In the genomic region with DNA sequence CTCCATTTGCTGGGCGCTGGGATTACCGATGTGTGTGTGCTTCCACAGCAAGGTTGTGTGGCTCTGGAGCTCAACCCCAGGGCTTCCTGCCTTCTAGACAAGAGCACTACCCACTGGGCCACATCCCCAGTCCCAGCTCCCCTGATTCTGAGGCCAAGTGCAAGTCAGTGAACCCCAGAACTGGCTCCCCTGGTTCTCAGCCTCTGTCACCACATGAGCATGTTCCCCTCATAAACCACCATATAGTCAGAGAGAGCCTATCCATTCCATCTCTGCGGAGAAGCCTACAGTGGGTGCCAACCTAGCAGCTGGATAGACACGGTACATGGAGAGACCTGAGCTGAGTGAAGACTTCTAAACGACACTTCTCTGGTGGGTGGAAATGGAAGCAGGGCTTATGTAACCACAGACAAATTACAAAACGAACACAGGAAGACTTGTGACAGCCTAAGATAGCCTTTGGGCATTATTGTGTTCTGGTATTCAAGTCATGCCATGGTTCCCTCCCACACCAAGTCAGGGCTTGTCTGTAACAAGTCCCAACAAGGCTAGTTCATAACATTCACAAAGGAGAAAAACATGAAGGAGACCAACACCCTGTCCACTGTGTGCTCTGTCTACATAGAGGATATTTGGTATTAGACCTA, we compare ENCODE assay signal across 12 mouse cellular contexts. TPM values are rescaled to one million over a fixed set of nuclear protein-coding genes. Genes with fewer than 3 reads are reported as not detected.
DNase-seq lines count a peak whose midpoint lies in the region; ATAC-seq and TF ChIP-seq lines count a peak whose summit lies in the region.
"Had no signal": no experiment of that assay in that cellular context is flagged by ENCODE, and none has a peak within 500 bp of the region (broad histone marks: within the 10 kb centered on the region; RNA-seq: fewer than 3 reads in every experiment).

No protein-coding gene starts in this region.

- H3K9me3 ChIP-seq in hindbrain, embryonic 13.5 days: no peaks in the 10 kb centered on the region
- H3K9me3 ChIP-seq in hindbrain, embryonic 16.5 days (ENCODE audit: control insufficient read depth, low read length): no peaks in the 10 kb centered on the region
- no peaks in the 10 kb centered on the region for H3K9me3 ChIP-seq in limb, embryonic 13.5 days
- H3K9me3 ChIP-seq in stomach, postnatal 0 days (ENCODE audit: control insufficient read depth, low read length): no peaks in the 10 kb centered on the region
- H3K9me3 ChIP-seq: G1E; limb, embryonic 15.5 days had no signal

- no peak overlapping the region for H3K4me3 ChIP-seq in hindbrain, embryonic 13.5 days
- H3K4me3 ChIP-seq in hindbrain, embryonic 16.5 days (ENCODE audit: low read length): no peak overlapping the region
- H3K4me3 ChIP-seq in limb, embryonic 13.5 days: no peak overlapping the region
- no peak overlapping the region for H3K4me3 ChIP-seq in stomach, postnatal 0 days (ENCODE audit: low read depth, low read length)

- no peak for TF ChIP-seq CTCF in stomach, postnatal 0 days (IDR thresholded peaks at IDR 0.05; ENCODE audit: low read depth)

- H3K4me2 ChIP-seq in hindbrain, embryonic 13.5 days: peak overlapping the region; percentile 94; the same call in 1 of the 2 replicates
- H3K4me2 ChIP-seq in hindbrain, embryonic 16.5 days (ENCODE audit: low read length): no peak overlapping the region
- peak overlapping the region; percentile 93; the same call in 1 of the 2 replicates for H3K4me2 ChIP-seq in limb, embryonic 13.5 days (replicated peaks)
- no peak overlapping the region for H3K4me2 ChIP-seq in stomach, postnatal 0 days (replicated peaks; ENCODE audit: low read depth)

- ATAC-seq in hindbrain, embryonic 13.5 days (ENCODE audit: low FRiP score): no peak
- ATAC-seq in hindbrain, embryonic 16.5 days: no peak
- no peak for ATAC-seq in limb, embryonic 13.5 days (ENCODE audit: low FRiP score, low read depth)
- ATAC-seq in stomach, postnatal 0 days (ENCODE audit: low FRiP score, low TSS enrichment): no peak

- 0 out of 2 replicates have a peak, but pooled peaks cover 4% of the 10 kb centered on the region for H3K27me3 ChIP-seq in hindbrain, embryonic 13.5 days
- no peaks in the 10 kb centered on the region for H3K27me3 ChIP-seq in hindbrain, embryonic 16.5 days (replicated peaks; ENCODE audit: control insufficient read depth, insufficient read depth, low read length)
- H3K27me3 ChIP-seq in limb, embryonic 13.5 days: peaks cover 2% of the 10 kb centered on the region; the same call in 1 of the 2 replicates
- no peaks in the 10 kb centered on the region for H3K27me3 ChIP-seq in stomach, postnatal 0 days (ENCODE audit: control insufficient read depth, insufficient read depth, low read length)
- H3K27me3 ChIP-seq: limb, embryonic 15.5 days had no signal

- H3K4me1 ChIP-seq in hindbrain, embryonic 13.5 days (replicated peaks): peaks cover 41% of the 10 kb centered on the region
- H3K4me1 ChIP-seq in hindbrain, embryonic 16.5 days (ENCODE audit: control insufficient read depth, insufficient read depth, low read depth, low read length): peaks cover 27% of the 10 kb centered on the region
- peaks cover 29% of the 10 kb centered on the region for H3K4me1 ChIP-seq in limb, embryonic 13.5 days
- peaks cover 6% of the 10 kb centered on the region for H3K4me1 ChIP-seq in stomach, postnatal 0 days (replicated peaks; ENCODE audit: control insufficient read depth, insufficient read depth)

- WGBS in hindbrain, embryonic 13.5 days: 81% methylated on average over 6 of the region's 6 CpGs
- 81% methylated on average over 6 of the region's 6 CpGs for WGBS in hindbrain, embryonic 16.5 days
- WGBS in limb, embryonic 13.5 days: 78% methylated on average over 6 of the region's 6 CpGs
- 77% methylated on average over 6 of the region's 6 CpGs for WGBS in stomach, postnatal 0 days

- H3K9ac ChIP-seq in hindbrain, embryonic 13.5 days: no peak overlapping the region
- no peak overlapping the region for H3K9ac ChIP-seq in hindbrain, embryonic 16.5 days (ENCODE audit: low read depth, low read length)
- no peak overlapping the region for H3K9ac ChIP-seq in limb, embryonic 13.5 days
- H3K9ac ChIP-seq in stomach, postnatal 0 days (ENCODE audit: low read length): no peak overlapping the region

- H3K27ac ChIP-seq in hindbrain, embryonic 13.5 days: no peak overlapping the region
- no peak overlapping the region for H3K27ac ChIP-seq in hindbrain, embryonic 16.5 days (ENCODE audit: low read depth, low read length)
- no peak overlapping the region for H3K27ac ChIP-seq in limb, embryonic 13.5 days
- no peak overlapping the region for H3K27ac ChIP-seq in stomach, postnatal 0 days (replicated peaks)

- TF ChIP-seq EP300 in stomach, postnatal 0 days (optimal IDR thresholded peaks at IDR 0.05): no peak

- DNase-seq in thymus, postnatal 14 days: peak; percentile 36
- no peak for DNase-seq in thymus, postnatal 4 days
- DNase-seq in stomach, postnatal 0 days (ENCODE audit: low spot score): peak; percentile 7
- DNase-seq in gastrocnemius, postnatal 4 days (ENCODE audit: low spot score in 2 of 2): no peak
- no peak for DNase-seq in urinary bladder, postnatal 4 days (ENCODE audit: low spot score in 2 of 2)
- DNase-seq: adrenal gland, postnatal 25 days; cerebellum, postnatal 36 days had no signal

- no peaks in the 10 kb centered on the region for H3K36me3 ChIP-seq in hindbrain, embryonic 13.5 days
- H3K36me3 ChIP-seq in hindbrain, embryonic 16.5 days (ENCODE audit: control insufficient read depth, insufficient read depth, low read length): no peaks in the 10 kb centered on the region
- no peaks in the 10 kb centered on the region for H3K36me3 ChIP-seq in limb, embryonic 13.5 days
- no peaks in the 10 kb centered on the region for H3K36me3 ChIP-seq in stomach, postnatal 0 days (ENCODE audit: control insufficient read depth, insufficient read depth, low read length)
- H3K36me3 ChIP-seq: G1E; limb, embryonic 15.5 days had no signal

RNA-seq across cellular contexts. Expression of a gene that starts 0.9 kb away (rescaled TPM):
- polyA plus RNA-seq in hindbrain, embryonic 13.5 days (2015; fragmentation: Nextera tagmentation; extraction: Ambion mirVana): 28.9 and 33.5 TPM in 2 replicates
- 29.2 and 30.4 TPM in 2 replicates for polyA plus RNA-seq in hindbrain, embryonic 16.5 days (2015; fragmentation: Nextera tagmentation; extraction: Ambion mirVana)
- 13.4 and 15.4 TPM in 2 replicates for polyA plus RNA-seq in limb, embryonic 13.5 days (2015; fragmentation: Nextera tagmentation; extraction: Ambion mirVana)
- polyA plus RNA-seq in stomach, postnatal 0 days (2015; fragmentation: Nextera tagmentation; extraction: Ambion mirVana): 5.0 and 6.8 TPM in 2 replicates
- total RNA-seq in gastrocnemius, postnatal 4 days (2021): 1 to 10 TPM; 6.8 to 8.5 TPM

RNA-seq across cellular contexts. Expression of a gene that starts 4.0 kb away (rescaled TPM):
- 162 and 166 TPM in 2 replicates for polyA plus RNA-seq in hindbrain, embryonic 13.5 days (2015; fragmentation: Nextera tagmentation; extraction: Ambion mirVana)
- polyA plus RNA-seq in hindbrain, embryonic 16.5 days (2015; fragmentation: Nextera tagmentation; extraction: Ambion mirVana): 171 and 184 TPM in 2 replicates
- 128 and 142 TPM in 2 replicates for polyA plus RNA-seq in limb, embryonic 13.5 days (2015; fragmentation: Nextera tagmentation; extraction: Ambion mirVana)
- 106 and 119 TPM in 2 replicates for polyA plus RNA-seq in stomach, postnatal 0 days (2015; fragmentation: Nextera tagmentation; extraction: Ambion mirVana)
- total RNA-seq in gastrocnemius, postnatal 4 days (2021): 10 to 100 TPM; 80.4 to 80.8 TPM

RNA-seq across cellular contexts. Expression of a gene that starts 12.8 kb away (rescaled TPM):
- polyA plus RNA-seq in hindbrain, embryonic 13.5 days (2015; fragmentation: Nextera tagmentation; extraction: Ambion mirVana): 64.6 and 67.4 TPM in 2 replicates
- 43.2 and 44.4 TPM in 2 replicates for polyA plus RNA-seq in hindbrain, embryonic 16.5 days (2015; fragmentation: Nextera tagmentation; extraction: Ambion mirVana)
- 82.4 and 84.1 TPM in 2 replicates for polyA plus RNA-seq in limb, embryonic 13.5 days (2015; fragmentation: Nextera tagmentation; extraction: Ambion mirVana)
- 27.7 and 32.0 TPM in 2 replicates for polyA plus RNA-seq in stomach, postnatal 0 days (2015; fragmentation: Nextera tagmentation; extraction: Ambion mirVana)
- total RNA-seq in gastrocnemius, postnatal 4 days (2021): 100 to 1,000 TPM in 1 of 2 experiments, 10 to 100 TPM in 1; 75.2 to 104 TPM

RNA-seq across cellular contexts. Expression of a gene that starts 53.0 kb away (rescaled TPM):
- polyA plus RNA-seq in hindbrain, embryonic 13.5 days (2015; fragmentation: Nextera tagmentation; extraction: Ambion mirVana): 11.5 and 13.3 TPM in 2 replicates
- polyA plus RNA-seq in hindbrain, embryonic 16.5 days (2015; fragmentation: Nextera tagmentation; extraction: Ambion mirVana): 15.0 and 22.8 TPM in 2 replicates
- 18.9 and 19.3 TPM in 2 replicates for polyA plus RNA-seq in limb, embryonic 13.5 days (2015; fragmentation: Nextera tagmentation; extraction: Ambion mirVana)
- 8.0 and 10.5 TPM in 2 replicates for polyA plus RNA-seq in stomach, postnatal 0 days (2015; fragmentation: Nextera tagmentation; extraction: Ambion mirVana)
- total RNA-seq in gastrocnemius, postnatal 4 days (2021): 10 to 100 TPM; 88.6 to 91.6 TPM

Comparison
In these comparisons a context has a peak if more than half of its experiments do, and no peak if none do; other contexts are left out.
1. H3K4me2 ChIP-seq: peak in hindbrain, embryonic 13.5 days (single experiment) and limb, embryonic 13.5 days (single experiment); none in hindbrain, embryonic 16.5 days (single experiment) and stomach, postnatal 0 days (single experiment).
2. DNase-seq: peak in thymus, postnatal 14 days (single experiment) and stomach, postnatal 0 days (single experiment); none in thymus, postnatal 4 days (single experiment), gastrocnemius, postnatal 4 days (0 of 2) and urinary bladder, postnatal 4 days (0 of 2).